Mouse (Mus musculus): ENCODE data around the gene Pdcd1.
"Not testable (repeated sequence)": the region's sequence is repeated elsewhere in the genome, so short reads cannot be mapped to it uniquely, and the experiment has no call there.

The Pdcd1 gene

GRCm38 (mm10) chr1:94052373-94052772 lies at the start of gene Pdcd1:
Pdcd1 (minus strand) TSS chr1:94052553.
- in situ Hi-C loops (cut with MboI; ENCODE audit: unreplicated experiment in 2 of 2): no loop called here

- in situ Hi-C loops (cut with MboI; ENCODE audit: unreplicated experiment in 2 of 2): loop anchor here in 1 of 2 experiments (25.0 kb wide), 1 partner anchor 1129 kb away; the partner anchor contains the start of gene Gpr35
Observed at GRCm38 (mm10) chr1:94091788-94092187, 39.4 kb upstream of the Pdcd1 start.

GRCm38 (mm10) chr1:94086311-94086898 lies 34.1 kb upstream of the Pdcd1 start:
- in situ Hi-C loops (cut with MboI; ENCODE audit: unreplicated experiment in 2 of 2): loop anchor here in 1 of 2 experiments (25.0 kb wide), 1 partner anchor 1124 kb away; the partner anchor contains the start of gene Gpr35

- in situ Hi-C loops (cut with MboI; ENCODE audit: unreplicated experiment in 2 of 2): loop anchor here in 1 of 2 experiments (25.0 kb wide), 1 partner anchor 1123 kb away; the partner anchor contains the start of gene Gpr35
Observed at GRCm38 (mm10) chr1:94085324-94086105, 33.2 kb upstream of the Pdcd1 start.

- in situ Hi-C loops (cut with MboI; ENCODE audit: unreplicated experiment in 2 of 2): loop anchor here in 1 of 2 experiments (25.0 kb wide), 1 partner anchor 1119 kb away; the partner anchor contains the start of gene Gpr35
Observed at GRCm38 (mm10) chr1:94081761-94082160, 29.4 kb upstream of the Pdcd1 start.

GRCm38 (mm10) chr1:94081191-94081590 lies 28.8 kb upstream of the Pdcd1 start:
- in situ Hi-C loops (cut with MboI; ENCODE audit: unreplicated experiment in 2 of 2): loop anchor here in 1 of 2 experiments (25.0 kb wide), 1 partner anchor 1119 kb away; the partner anchor contains the start of gene Gpr35

GRCm38 (mm10) chr1:94080718-94081117 lies 28.4 kb upstream of the Pdcd1 start:
- in situ Hi-C loops (cut with MboI; ENCODE audit: unreplicated experiment in 2 of 2): loop anchor here in 1 of 2 experiments (25.0 kb wide), 1 partner anchor 1118 kb away; the partner anchor contains the start of gene Gpr35

GRCm38 (mm10) chr1:94078835-94079440 lies 26.6 kb upstream of the Pdcd1 start:
- in situ Hi-C loops (cut with MboI; ENCODE audit: unreplicated experiment in 2 of 2): loop anchor here (10.0 to 25.0 kb wide), 5 partner anchors 84 to 1117 kb away; partner anchors contain the start of genes D2hgdh (in 1 of the 2), Gal3st2c (in 1 of the 2) and Gpr35 (in 1 of the 2)

GRCm38 (mm10) chr1:94078314-94078713 lies 26.0 kb upstream of the Pdcd1 start:
- in situ Hi-C loops (cut with MboI; ENCODE audit: unreplicated experiment in 2 of 2): loop anchor here (10.0 to 25.0 kb wide), 5 partner anchors 84 to 1116 kb away; partner anchors contain the start of genes D2hgdh (in 1 of the 2), Gal3st2c (in 1 of the 2) and Gpr35 (in 1 of the 2)

GRCm38 (mm10) chr1:94076702-94077101 lies 24.3 kb upstream of the Pdcd1 start:
- in situ Hi-C loops (cut with MboI; ENCODE audit: unreplicated experiment in 2 of 2): loop anchor here (10.0 to 25.0 kb wide), 5 partner anchors 82 to 1114 kb away; partner anchors contain the start of genes D2hgdh (in 1 of the 2), Gal3st2c (in 1 of the 2) and Gpr35 (in 1 of the 2)

- in situ Hi-C loops (cut with MboI; ENCODE audit: unreplicated experiment in 2 of 2): loop anchor here (10.0 to 25.0 kb wide), 5 partner anchors 80 to 1112 kb away; partner anchors contain the start of genes D2hgdh (in 1 of the 2), Gal3st2c (in 1 of the 2) and Gpr35 (in 1 of the 2)
Observed at GRCm38 (mm10) chr1:94074756-94075155, 22.4 kb upstream of the Pdcd1 start.

GRCm38 (mm10) chr1:94058281-94058680 lies 5.9 kb upstream of the Pdcd1 start:
- in situ Hi-C loops (cut with MboI; ENCODE audit: unreplicated experiment in 2 of 2): not testable (repeated sequence)

GRCm38 (mm10) chr1:94057401-94057800 lies 5.0 kb upstream of the Pdcd1 start:
- in situ Hi-C loops (cut with MboI; ENCODE audit: unreplicated experiment in 2 of 2): no loop called here

- in situ Hi-C loops (cut with MboI; ENCODE audit: unreplicated experiment in 2 of 2): no loop called here
Observed at GRCm38 (mm10) chr1:94055966-94056365, 3.6 kb upstream of the Pdcd1 start.

GRCm38 (mm10) chr1:94054481-94054880 lies 2.1 kb upstream of the Pdcd1 start:
- in situ Hi-C loops (cut with MboI; ENCODE audit: unreplicated experiment in 2 of 2): no loop called here

GRCm38 (mm10) chr1:94053530-94054216 lies 1.3 kb upstream of the Pdcd1 start:
- in situ Hi-C loops (cut with MboI; ENCODE audit: unreplicated experiment in 2 of 2): no loop called here

GRCm38 (mm10) chr1:94051104-94051503 lies 1.2 kb downstream of the Pdcd1 start:
- in situ Hi-C loops (cut with MboI; ENCODE audit: unreplicated experiment in 2 of 2): no loop called here

GRCm38 (mm10) chr1:94046544-94046943 lies 5.8 kb downstream of the Pdcd1 start:
- in situ Hi-C loops (cut with MboI; ENCODE audit: unreplicated experiment in 2 of 2): no loop called here

- in situ Hi-C loops (cut with MboI; ENCODE audit: unreplicated experiment in 2 of 2): no loop called here
Observed at GRCm38 (mm10) chr1:94045559-94045958, 6.8 kb downstream of the Pdcd1 start.

GRCm38 (mm10) chr1:94040391-94040790 lies 12.0 kb downstream of the Pdcd1 start:
- in situ Hi-C loops (cut with MboI; ENCODE audit: unreplicated experiment in 2 of 2): no loop called here
